Mouse (Mus musculus) spleen, adult 2 months (tissue): ENCODE results near the gene Nol3.

Experiments
- CTCF ChIP-seq: fragments of 200-500 bp; IDR thresholded peaks from 2 replicates; pipeline ENCODE4 v1.5.1; 2011; ENCODE audit warnings: mild to moderate bottlenecking, inconsistent platforms; ENCODE audit not compliant: insufficient read depth, insufficient read length, insufficient replicate concordance; ENCODE audit errors: extremely low read depth
- POLR2A ChIP-seq: fragments of 200-500 bp; IDR thresholded peaks from 2 replicates; pipeline ENCODE4 v1.6.1; 2011; ENCODE audit warnings: low read depth, low read length, inconsistent platforms

DNA sequence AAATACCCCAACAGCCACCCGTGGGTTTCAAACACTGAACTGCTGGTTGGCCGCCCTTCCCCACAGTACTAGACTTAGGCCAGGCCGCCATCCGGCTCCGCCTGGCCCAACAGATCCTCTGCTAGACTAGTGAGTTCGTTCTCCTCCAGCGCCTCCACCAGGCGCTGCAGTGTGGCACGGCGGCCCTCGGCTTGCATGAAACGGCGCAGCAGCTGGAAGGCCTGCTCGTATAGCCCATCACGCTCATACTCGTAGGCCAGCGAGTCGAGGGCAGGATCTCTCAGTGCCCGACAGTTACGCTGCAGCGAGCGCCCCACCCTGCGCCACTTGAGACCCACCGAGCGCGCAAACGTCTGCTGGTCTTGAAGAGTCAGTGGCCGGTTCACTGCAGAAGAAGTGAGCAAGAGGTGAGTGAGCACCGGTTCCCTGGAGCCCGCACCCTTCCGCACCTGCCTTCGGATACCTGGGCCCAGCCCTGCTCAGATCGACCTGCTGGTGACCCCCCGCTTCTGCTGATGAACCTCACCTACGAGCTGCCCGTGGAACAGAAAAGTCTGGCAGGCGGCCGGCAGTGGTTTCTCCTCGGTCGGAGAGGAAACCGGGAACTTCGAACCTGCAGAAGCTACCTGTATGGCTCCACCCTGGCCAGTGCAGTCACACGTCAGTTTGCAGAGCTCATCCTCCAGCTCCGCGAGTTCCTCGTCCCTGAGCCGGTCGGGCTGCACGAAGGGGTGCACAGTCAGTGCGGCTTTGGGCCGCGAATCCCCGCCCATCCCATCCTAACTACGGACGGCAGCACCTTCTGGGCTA lies 16.8 kb upstream of the Nol3 start:
- TF ChIP-seq CTCF: no peak
- TF ChIP-seq POLR2A: no peak
